Mouse (Mus musculus): Measurements from ENCODE around the gene Rxfp1.

Gene Rxfp1

GRCm38 (mm10) chr3:79672188-79672587 is 65.5 kb downstream of the Rxfp1 start:
- DNase-seq (ENCODE audit: low spot score in 2 of 2), result no peak

- DNase-seq (ENCODE audit: low spot score in 2 of 2), result no peak
Measured at GRCm38 (mm10) chr3:79670556-79670955, 67.1 kb downstream of the Rxfp1 start.

DNA sequence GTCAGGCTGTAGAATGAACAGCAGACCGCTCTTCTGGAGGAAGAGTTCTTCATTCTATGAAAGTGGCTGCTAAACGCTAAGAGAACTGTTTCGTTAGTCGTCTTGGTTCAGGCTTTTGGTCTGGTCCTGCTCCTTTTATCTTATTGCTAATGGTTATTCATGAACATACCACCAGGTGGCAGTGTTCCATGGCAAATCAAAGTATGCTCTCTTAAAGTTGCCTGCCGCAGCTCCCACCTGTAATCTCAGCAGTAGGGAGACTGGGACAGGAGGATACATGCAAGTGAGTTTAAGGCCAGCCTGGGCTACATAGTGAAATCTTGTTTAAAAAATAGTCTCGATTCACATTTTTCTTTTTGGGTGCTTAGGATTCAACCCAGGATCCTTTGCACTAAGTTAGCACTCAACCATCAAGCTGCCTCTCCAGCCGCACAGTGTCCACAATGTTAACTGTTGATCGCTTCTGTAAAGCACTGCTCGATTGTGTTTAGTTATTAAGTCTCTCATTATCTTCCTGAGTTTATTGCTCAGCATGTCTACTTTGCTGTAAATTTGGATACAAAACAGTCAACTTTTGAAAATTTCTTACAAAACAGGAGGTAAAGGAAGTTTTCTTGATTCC is 72.8 kb downstream of the Rxfp1 start:
- DNase-seq (ENCODE audit: low spot score in 2 of 2), result peak in 1 of 2 experiments; percentile 14

DNA sequence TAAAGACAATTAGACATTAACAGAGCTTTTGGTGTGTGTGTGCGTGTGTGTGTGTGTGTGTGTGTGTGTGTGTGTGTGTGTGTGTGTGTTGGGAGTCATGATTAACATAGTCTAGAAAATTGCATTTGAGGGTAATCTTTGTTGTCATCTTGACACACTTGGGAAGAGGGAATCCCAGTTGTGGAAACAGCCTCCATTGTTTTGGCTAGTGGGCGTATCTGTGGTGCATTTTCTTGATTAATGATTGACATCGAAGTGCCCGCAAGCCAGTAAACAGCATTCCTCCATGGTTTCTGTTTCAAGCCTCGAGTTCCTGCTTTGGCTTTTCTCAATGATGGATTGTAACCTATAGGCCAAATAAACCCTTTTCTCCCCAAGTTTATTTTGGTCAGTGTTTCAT is 81.0 kb downstream of the Rxfp1 start:
- DNase-seq (ENCODE audit: low spot score in 2 of 2), result no peak

GRCm38 (mm10) chr3:79652129-79652528 is 85.6 kb downstream of the Rxfp1 start:
- DNase-seq (ENCODE audit: low spot score in 2 of 2), result no peak

DNA sequence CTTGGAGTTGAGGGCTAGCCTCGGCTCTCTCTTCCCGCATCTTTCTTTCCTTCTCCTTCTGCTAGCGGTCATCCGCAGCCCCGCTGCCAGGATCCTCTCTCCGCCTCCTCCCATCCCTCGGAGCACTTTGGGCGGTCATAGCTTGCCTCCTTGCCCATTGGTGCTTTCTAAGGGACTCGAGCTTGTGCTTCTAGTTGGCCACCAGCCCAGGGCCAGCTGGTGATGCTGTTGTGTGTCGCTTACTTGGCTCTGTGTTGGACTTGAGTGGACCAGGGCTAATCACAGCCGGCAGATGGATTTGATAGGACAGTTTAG is 108.3 kb downstream of the Rxfp1 start, which contains the start of gene Etfdh:
Etfdh (minus strand) TSS at position 85 of the 315 bp plus-strand sequence.
- peak in 1 of 2 experiments; percentile 29 for DNase-seq (ENCODE audit: low spot score in 2 of 2)

- peak; percentile 81 to 90 for DNase-seq (ENCODE audit: low spot score in 2 of 2)
Measured at GRCm38 (mm10) chr3:79628561-79629415, 108.9 kb downstream of the Rxfp1 start, which contains the start of gene 4930579G24Rik. Gene 4930579G24Rik (plus strand): TSS chr3:79629079.

- DNase-seq (ENCODE audit: low spot score in 2 of 2), result no peak
Measured at GRCm38 (mm10) chr3:79628182-79628560, 109.5 kb downstream of the Rxfp1 start.

DNA sequence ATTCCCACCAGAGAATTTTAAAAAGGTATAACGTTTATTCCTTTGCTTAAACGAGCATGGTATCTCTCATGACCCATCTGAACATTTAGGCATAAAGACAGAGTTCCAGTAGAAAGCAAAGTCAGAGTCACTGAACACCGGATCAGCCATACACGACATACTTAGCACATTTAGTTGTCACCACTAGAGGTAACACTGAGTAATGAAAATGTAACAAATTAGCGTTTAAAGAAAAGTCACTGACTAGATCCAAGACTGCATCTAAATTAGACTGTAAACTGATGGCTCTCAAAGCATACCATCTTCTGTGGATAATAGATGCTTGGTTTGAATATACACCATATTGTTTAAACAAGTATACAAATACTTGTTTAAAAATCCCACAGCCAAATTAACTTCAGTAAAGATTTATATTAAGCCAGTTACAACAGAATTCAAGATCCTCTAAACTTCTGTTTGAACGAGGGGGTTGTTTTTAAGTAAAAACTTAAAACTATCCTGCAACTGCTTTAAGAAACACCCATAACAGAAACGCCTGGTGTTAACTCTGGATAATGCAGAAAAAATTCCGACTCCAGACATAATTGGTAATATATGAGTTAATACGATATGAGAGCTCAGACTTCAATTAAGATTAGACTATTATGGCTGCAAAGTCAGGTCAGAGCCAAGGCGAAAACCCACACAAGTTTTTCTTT is 110.0 kb downstream of the Rxfp1 start:
- no peak for DNase-seq (ENCODE audit: low spot score in 2 of 2)

GRCm38 (mm10) chr3:79609886-79610285 is 127.8 kb downstream of the Rxfp1 start:
- DNase-seq (ENCODE audit: low spot score in 2 of 2), result no peak

GRCm38 (mm10) chr3:79595468-79595867 is 142.2 kb downstream of the Rxfp1 start:
- DNase-seq (ENCODE audit: low spot score in 2 of 2), result no peak

GRCm38 (mm10) chr3:79591793-79592471 is 145.7 kb downstream of the Rxfp1 start:
- DNase-seq (ENCODE audit: low spot score in 2 of 2), result no peak
